18 mouse cellular contexts compared by ENCODE assay signal in genomic region chr6:80210281-80210680, GRCm38 (mm10).
"Had no signal": no experiment of that assay in that cellular context is flagged by ENCODE, and none has a peak within 500 bp of the region (broad histone marks: within the 10 kb centered on the region; RNA-seq: fewer than 3 reads in every experiment).

No protein-coding gene starts in this region.

- H3K4me2 ChIP-seq: lung, embryonic 15.5 days; midbrain, embryonic 11.5 days; midbrain, embryonic 13.5 days; midbrain, embryonic 15.5 days; neural tube, embryonic 12.5 days; stomach, embryonic 15.5 days had no signal

- ATAC-seq: liver, postnatal 0 days; lung, postnatal 0 days; midbrain, embryonic 13.5 days; midbrain, embryonic 15.5 days had no signal

- H3K9me3 ChIP-seq: lung, embryonic 15.5 days; megakaryocyte, embryonic 14.5 days; midbrain, embryonic 13.5 days; midbrain, embryonic 15.5 days; neural tube, embryonic 12.5 days; stomach, embryonic 15.5 days had no signal

- H3K27me3 ChIP-seq: lung, embryonic 15.5 days; megakaryocyte, embryonic 14.5 days; midbrain, embryonic 13.5 days; midbrain, embryonic 15.5 days; neural tube, embryonic 12.5 days; stomach, embryonic 15.5 days had no signal

- DNase-seq: liver, postnatal 0 days; lung, adult 2 months; lung, postnatal 14 days; lung, postnatal 36 days; right cerebral cortex, postnatal 14 days; thymus, adult 2 months; thymus, postnatal 25 days; thymus, postnatal 4 days had no signal

- H3K4me1 ChIP-seq: lung, embryonic 15.5 days; megakaryocyte, embryonic 14.5 days; midbrain, embryonic 13.5 days; midbrain, embryonic 15.5 days; neural tube, embryonic 12.5 days; stomach, embryonic 15.5 days had no signal

- H3K27ac ChIP-seq: lung, embryonic 15.5 days; macrophage; midbrain, embryonic 13.5 days; midbrain, embryonic 15.5 days; neural tube, embryonic 12.5 days; stomach, embryonic 15.5 days; stomach, postnatal 0 days had no signal

- H3K9ac ChIP-seq: liver, postnatal 0 days; lung, embryonic 15.5 days; midbrain, embryonic 13.5 days; midbrain, embryonic 15.5 days; neural tube, embryonic 12.5 days; stomach, embryonic 15.5 days had no signal

- H3K36me3 ChIP-seq: lung, embryonic 15.5 days; midbrain, embryonic 13.5 days; midbrain, embryonic 15.5 days; neural tube, embryonic 12.5 days; stomach, embryonic 15.5 days had no signal

- H3K4me3 ChIP-seq: lung, embryonic 15.5 days; megakaryocyte, embryonic 14.5 days; midbrain, embryonic 13.5 days; midbrain, embryonic 15.5 days; neural tube, embryonic 12.5 days; stomach, embryonic 15.5 days had no signal
